In genomic region chr17:42284391-42284790, GRCm38 (mm10) we compare ENCODE assay signal across 27 mouse cellular contexts. TPM values are rescaled to one million over a fixed set of nuclear protein-coding genes. Genes with fewer than 3 reads are reported as not detected.
DNase-seq lines count a peak whose midpoint lies in the region; ATAC-seq and TF ChIP-seq lines count a peak whose summit lies in the region.
"Had no signal": no experiment of that assay in that cellular context is flagged by ENCODE, and none has a peak within 500 bp of the region (broad histone marks: within the 10 kb centered on the region; RNA-seq: fewer than 3 reads in every experiment).

No protein-coding gene starts in this region.

- H3K9me3 ChIP-seq in forebrain, embryonic 14.5 days (replicated peaks; ENCODE audit: control insufficient read depth, low read length): no peaks in the 10 kb centered on the region
- H3K9me3 ChIP-seq in forebrain, embryonic 15.5 days: no peaks in the 10 kb centered on the region
- H3K9me3 ChIP-seq in heart, embryonic 10.5 days: no peaks in the 10 kb centered on the region
- H3K9me3 ChIP-seq: embryonic facial prominence, embryonic 15.5 days; limb, embryonic 10.5 days had no signal

- no peaks in the 10 kb centered on the region for H3K36me3 ChIP-seq in forebrain, embryonic 14.5 days (ENCODE audit: control insufficient read depth, insufficient read depth, low read length)
- H3K36me3 ChIP-seq in forebrain, embryonic 15.5 days: no peaks in the 10 kb centered on the region
- no peaks in the 10 kb centered on the region for H3K36me3 ChIP-seq in heart, embryonic 10.5 days
- H3K36me3 ChIP-seq: embryonic facial prominence, embryonic 15.5 days; limb, embryonic 10.5 days had no signal

- 48% methylated on average over 1 of the region's 1 CpGs for WGBS in forebrain, embryonic 14.5 days
- 47% methylated on average over 1 of the region's 1 CpGs for WGBS in forebrain, embryonic 15.5 days
- WGBS in heart, embryonic 10.5 days: 62% methylated on average over 1 of the region's 1 CpGs

- H3K4me3 ChIP-seq in forebrain, embryonic 14.5 days (ENCODE audit: low read depth, low read length): no peak overlapping the region
- H3K4me3 ChIP-seq in forebrain, embryonic 15.5 days: no peak overlapping the region
- no peak overlapping the region for H3K4me3 ChIP-seq in layer of hippocampus, adult 2 months
- no peak overlapping the region for H3K4me3 ChIP-seq in heart, embryonic 10.5 days
- H3K4me3 ChIP-seq: embryonic facial prominence, embryonic 15.5 days; limb, embryonic 10.5 days; myocyte had no signal

- no peak overlapping the region for H3K27ac ChIP-seq in forebrain, embryonic 14.5 days (ENCODE audit: low read depth, low read length)
- H3K27ac ChIP-seq in forebrain, embryonic 15.5 days (replicated peaks): no peak overlapping the region
- peak overlapping the region; percentile 70 for H3K27ac ChIP-seq in layer of hippocampus, adult 2 months
- H3K27ac ChIP-seq in heart, embryonic 10.5 days: no peak overlapping the region
- H3K27ac ChIP-seq: embryonic facial prominence, embryonic 15.5 days; kidney, postnatal 0 days; limb, embryonic 10.5 days had no signal

- TF ChIP-seq CTCF in layer of hippocampus, adult 2 months (conservative IDR thresholded peaks at IDR 0.05): no peak

- no peaks in the 10 kb centered on the region for H3K4me1 ChIP-seq in forebrain, embryonic 14.5 days (ENCODE audit: control insufficient read depth, insufficient read depth, low read length)
- no peaks in the 10 kb centered on the region for H3K4me1 ChIP-seq in forebrain, embryonic 15.5 days
- H3K4me1 ChIP-seq in heart, embryonic 10.5 days: no peaks in the 10 kb centered on the region
- H3K4me1 ChIP-seq: embryonic facial prominence, embryonic 15.5 days; limb, embryonic 10.5 days had no signal

- ATAC-seq in forebrain, embryonic 14.5 days: no peak
- ATAC-seq in forebrain, embryonic 15.5 days (replicated peaks): no peak
- ATAC-seq in megakaryocyte-erythroid progenitor cell, adult 5-6 weeks (replicated peaks; ENCODE audit: low FRiP score, low TSS enrichment, poor library complexity, severe bottlenecking): no peak
- ATAC-seq: CD4-positive, CD25-positive, alpha-beta regulatory T cell, adult 4 months; liver, postnatal 0 days; Patski had no signal

- no peaks in the 10 kb centered on the region for H3K27me3 ChIP-seq in forebrain, embryonic 14.5 days (replicated peaks; ENCODE audit: control insufficient read depth, insufficient read depth, low read length)
- H3K27me3 ChIP-seq in forebrain, embryonic 15.5 days: no peaks in the 10 kb centered on the region
- H3K27me3 ChIP-seq in heart, embryonic 10.5 days (ENCODE audit: insufficient read depth, poor library complexity, severe bottlenecking): no peaks in the 10 kb centered on the region
- H3K27me3 ChIP-seq: embryonic facial prominence, embryonic 15.5 days; Patski had no signal

- no peak overlapping the region for H3K4me2 ChIP-seq in forebrain, embryonic 14.5 days (ENCODE audit: low read length)
- no peak overlapping the region for H3K4me2 ChIP-seq in forebrain, embryonic 15.5 days (replicated peaks)
- H3K4me2 ChIP-seq: embryonic facial prominence, embryonic 15.5 days had no signal

- H3K9ac ChIP-seq in forebrain, embryonic 14.5 days (ENCODE audit: low read length): no peak overlapping the region
- H3K9ac ChIP-seq in forebrain, embryonic 15.5 days (replicated peaks): no peak overlapping the region
- H3K9ac ChIP-seq: embryonic facial prominence, embryonic 15.5 days; liver, postnatal 0 days had no signal

- peak; percentile 28 for DNase-seq in forebrain, embryonic 14.5 days (ENCODE audit: low spot score)
- DNase-seq in brain, adult 2 months (ENCODE audit: low read depth, low spot score): peak; percentile 92
- DNase-seq in cerebellum, adult 9-10 months: peak; percentile 75
- DNase-seq in layer of hippocampus, adult 2 months (ENCODE audit: low spot score in 2 of 2): peak; percentile 39 to 52
- no peak for DNase-seq in thymus, adult 18-20 months
- no peak for DNase-seq in heart, embryonic 10.5 days (ENCODE audit: low spot score)
- DNase-seq: adrenal gland, postnatal 25 days; embryo, embryonic 11 days; gastrocnemius, postnatal 14 days; kidney, adult 11 months; liver, postnatal 0 days; lung, postnatal 10 days; midbrain, embryonic 14.5 days; right cerebral cortex, postnatal 25 days; thymus, adult 2 months had no signal

RNA-seq across cellular contexts. Expression of gene Ptchd4, which starts 31.4 kb away (rescaled TPM):
- polyA plus RNA-seq in forebrain, embryonic 14.5 days (2014; fragmentation: Nextera tagmentation; extraction: Ambion mirVana): 1.6 and 3.2 TPM in 2 replicates
- 5.9 TPM in 2 replicates for polyA plus RNA-seq in forebrain, embryonic 15.5 days (2015; fragmentation: Nextera tagmentation; extraction: Ambion mirVana)
- 10 to 100 TPM; 11.9 to 12.1 TPM for total RNA-seq in layer of hippocampus, adult 2 months (2021)
- total RNA-seq in megakaryocyte-erythroid progenitor cell, adult 5-6 weeks (2014; fragmentation: Nextera tagmentation): not detected in 2 replicates
- not detected in 2 replicates for total RNA-seq in megakaryocyte-erythroid progenitor cell, adult 5-6 weeks (2017)
- 0.16 and 0.31 TPM in 2 replicates for polyA plus RNA-seq in heart, embryonic 10.5 days (2016; fragmentation: Nextera tagmentation; extraction: Ambion mirVana)
- total RNA-seq: adrenal gland, postnatal 25 days; heart, adult 8-10 months; hematopoietic stem cell, adult 5-6 weeks; liver, adult 2 months had no signal
- polyA plus RNA-seq: CD4-positive, CD25-positive, alpha-beta regulatory T cell, adult 4 months; liver, adult 2 months; liver, postnatal 0 days; myocyte; spleen, adult 2 months; thymus, adult 2 months had no signal

Comparison
In these comparisons a context has a peak if more than half of its experiments do, and no peak if none do; other contexts are left out.
1. DNase-seq: peak in forebrain, embryonic 14.5 days (single experiment), brain, adult 2 months (single experiment), cerebellum, adult 9-10 months (single experiment) and layer of hippocampus, adult 2 months (2 of 2); none in thymus, adult 18-20 months (0 of 2) and heart, embryonic 10.5 days (single experiment).